Mouse (Mus musculus) heart, embryonic 11.5 days (tissue): ENCODE measurements at regions not wholly inside any gene's neighbourhood (a gene's known extent, or its start where the extent isn't known, plus 50 kb on each side); places are given as distances from the start of the nearest gene placed in this dataset.

ENCODE experiments used
- ATAC-seq: fragments of 200-750 bp; cut with Nextera tagmentation; replicated peaks from 2 replicates; pipeline ENCODE4 v1.8.0; 2017; ENCODE audit warnings: moderate library complexity; ENCODE audit not compliant: insufficient number of reproducible peaks, low FRiP score, low TSS enrichment
- H3K27ac ChIP-seq: fragments of 300-500 bp; sonication (generic); 2 replicates; pipeline ENCODE4 v1.5.1; 2014; ENCODE audit warnings: mild to moderate bottlenecking, low read depth, low read length
- H3K27me3 ChIP-seq: fragments of 300-500 bp; sonication (generic); 2 replicates; pipeline ENCODE4 v1.6.1; 2014; ENCODE audit warnings: mild to moderate bottlenecking, low read length, mixed read lengths; ENCODE audit not compliant: control insufficient read depth, insufficient read depth
- H3K36me3 ChIP-seq: fragments of 300-500 bp; sonication (generic); 2 replicates; pipeline ENCODE4 v1.6.1; 2014; ENCODE audit warnings: mild to moderate bottlenecking, low read length, moderate library complexity, mixed read lengths; ENCODE audit not compliant: control insufficient read depth, insufficient read depth
- H3K4me1 ChIP-seq: fragments of 300-500 bp; sonication (generic); 2 replicates; pipeline ENCODE4 v1.6.1; 2014; ENCODE audit warnings: low read length; ENCODE audit not compliant: control insufficient read depth, insufficient read depth
- H3K4me2 ChIP-seq: fragments of 300-500 bp; sonication (generic); 2 replicates; pipeline ENCODE4 v1.6.1; 2014; ENCODE audit warnings: mild to moderate bottlenecking, moderate library complexity
- H3K4me3 ChIP-seq: fragments of 300-500 bp; sonication (generic); 2 replicates; pipeline ENCODE4 v1.5.1; 2014; ENCODE audit warnings: low read depth, low read length
- H3K9ac ChIP-seq: fragments of 300-500 bp; sonication (generic); 2 replicates; pipeline ENCODE4 v1.6.1; 2014; ENCODE audit warnings: mild to moderate bottlenecking, low read depth, low read length, moderate library complexity
- H3K9me3 ChIP-seq: fragments of 300-500 bp; sonication (generic); replicated peaks from 2 replicates; pipeline ENCODE4 v1.6.1; 2016; ENCODE audit warnings: low read length; ENCODE audit not compliant: control insufficient read depth
- WGBS: fragments of 180-500 bp; shearing (Covaris S2); extraction: QIAGEN DNeasy Blood & Tissue Kit; methylation state at CpG from one replicate; pipeline ENCODE4 v1.1.7; 2014; ENCODE audit not compliant: insufficient replicate concordance; 5-methylcytosine and 5-hydroxymethylcytosine counted together

DNA sequence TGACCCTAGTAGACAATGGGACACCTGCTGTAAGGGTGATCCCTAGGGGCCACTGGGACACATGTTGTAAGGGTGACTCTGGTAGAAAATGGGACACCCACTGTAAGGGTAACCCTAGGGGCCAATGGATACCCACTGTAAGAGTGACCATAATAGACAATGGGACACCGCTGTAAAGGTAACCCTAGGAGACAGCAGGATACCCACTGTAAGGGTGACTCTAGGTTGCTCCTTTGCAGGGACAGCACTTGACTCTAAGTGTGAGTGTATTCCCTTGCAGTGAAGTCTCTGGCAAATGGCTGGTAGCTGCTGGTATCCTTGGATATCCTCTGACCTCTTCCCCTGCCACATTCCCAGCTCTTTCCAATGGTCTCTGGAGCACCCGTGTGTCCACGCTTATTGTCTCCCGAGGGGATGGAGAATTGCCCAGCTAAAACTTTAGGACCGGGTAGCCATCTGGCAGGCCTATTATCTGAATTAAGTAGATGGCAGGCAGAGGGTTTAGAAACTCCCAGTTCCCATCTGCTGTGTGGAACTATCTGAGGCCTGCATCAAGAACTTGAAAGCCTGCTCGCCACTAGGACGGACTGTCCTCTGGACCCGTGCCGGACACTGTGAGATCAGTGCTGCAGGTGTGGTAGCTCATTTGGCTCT is 70.8 kb upstream of the Plxnc1 start:
- no peak for ATAC-seq
- Histone ChIP-seq H3K4me1 (0 out of 2 replicates have a peak, but pooled peaks cover 3% of the 10 kb centered on the region), H3K27me3 (no peaks in the 10 kb centered on the region), H3K4me2 (no peak overlapping the region), H3K27ac (no peak overlapping the region), H3K4me3 (no peak overlapping the region), H3K9me3 (no peaks in the 10 kb centered on the region), H3K9ac (no peak overlapping the region), H3K36me3 (no peaks in the 10 kb centered on the region)
- 89% methylated on average over 9 of the region's 9 CpGs for WGBS

DNA sequence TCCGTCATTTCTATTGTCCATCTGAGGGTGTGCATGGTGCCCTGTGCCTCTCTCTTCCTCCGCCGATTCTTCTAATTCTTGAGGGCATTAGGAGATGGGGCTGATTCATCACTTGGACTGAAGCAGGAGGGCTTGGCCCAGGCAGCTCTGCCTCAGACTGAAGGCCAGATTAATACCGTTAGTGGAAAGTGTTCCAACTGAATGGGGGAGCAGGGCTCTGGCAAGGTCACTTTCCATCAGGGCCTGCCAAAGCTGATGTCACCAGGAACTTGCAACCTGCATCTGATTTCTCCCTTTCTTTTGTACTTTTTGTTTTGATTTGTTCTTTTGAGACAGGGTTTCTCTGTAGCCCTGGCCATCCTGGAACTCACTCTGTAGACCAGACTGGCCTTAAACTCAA is 69.3 kb upstream of the Plxnc1 start:
- ATAC-seq = no peak
- Histone ChIP-seq H3K9me3 (no peaks in the 10 kb centered on the region), H3K4me1 (0 out of 2 replicates have a peak, but pooled peaks cover 3% of the 10 kb centered on the region), H3K36me3 (no peaks in the 10 kb centered on the region), H3K9ac (no peak overlapping the region), H3K4me2 (no peak overlapping the region), H3K27ac (no peak overlapping the region), H3K4me3 (no peak overlapping the region), H3K27me3 (no peaks in the 10 kb centered on the region)
- whole genome bisulfite sequencing = 68% methylated on average over 4 of the region's 4 CpGs

DNA sequence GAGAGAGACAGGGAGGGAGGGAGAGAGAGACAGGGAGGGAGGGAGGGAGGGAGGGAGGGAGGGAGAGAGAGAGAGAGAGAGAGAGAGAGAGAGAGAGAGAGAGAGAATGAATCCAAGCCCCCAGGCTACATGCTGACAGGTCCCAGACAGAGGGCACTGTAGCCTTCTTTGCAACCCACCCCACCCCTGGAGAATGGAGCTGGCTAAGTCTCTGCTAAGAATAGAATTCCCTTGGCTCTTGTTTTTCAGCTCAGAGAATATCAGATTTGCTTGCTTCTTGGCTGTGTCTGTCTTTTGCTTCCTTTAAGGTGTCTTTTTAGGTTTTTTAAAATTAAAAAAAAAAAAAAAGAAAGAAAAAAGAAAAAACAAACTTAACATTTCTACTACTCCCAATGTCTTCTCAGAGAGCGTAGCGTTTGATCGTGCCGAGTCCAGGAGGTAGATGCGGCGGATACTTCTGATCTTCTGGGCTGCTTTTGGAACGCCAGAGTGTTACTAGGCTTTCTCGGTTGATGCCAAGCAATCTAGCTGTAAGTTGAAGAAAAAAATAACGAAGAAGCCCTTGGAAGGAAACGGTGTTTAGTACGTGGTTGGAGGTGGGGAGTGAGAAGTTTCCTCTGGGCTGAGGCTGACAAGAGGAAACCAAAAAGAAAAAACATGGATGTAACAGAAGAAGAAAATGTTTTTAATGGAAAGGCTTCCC is 68.7 kb upstream of the Plxnc1 start:
- WGBS = 81% methylated on average over 11 of the region's 11 CpGs
- H3K9ac ChIP-seq = no peak overlapping the region
- no peak overlapping the region for H3K4me3 ChIP-seq
- no peak for ATAC-seq
- no peaks in the 10 kb centered on the region for H3K9me3 ChIP-seq
- no peaks in the 10 kb centered on the region for H3K27me3 ChIP-seq
- no peak overlapping the region for H3K4me2 ChIP-seq
- no peaks in the 10 kb centered on the region for H3K36me3 ChIP-seq
- no peak overlapping the region for H3K27ac ChIP-seq
- 0 out of 2 replicates have a peak, but pooled peaks cover 3% of the 10 kb centered on the region for H3K4me1 ChIP-seq

DNA sequence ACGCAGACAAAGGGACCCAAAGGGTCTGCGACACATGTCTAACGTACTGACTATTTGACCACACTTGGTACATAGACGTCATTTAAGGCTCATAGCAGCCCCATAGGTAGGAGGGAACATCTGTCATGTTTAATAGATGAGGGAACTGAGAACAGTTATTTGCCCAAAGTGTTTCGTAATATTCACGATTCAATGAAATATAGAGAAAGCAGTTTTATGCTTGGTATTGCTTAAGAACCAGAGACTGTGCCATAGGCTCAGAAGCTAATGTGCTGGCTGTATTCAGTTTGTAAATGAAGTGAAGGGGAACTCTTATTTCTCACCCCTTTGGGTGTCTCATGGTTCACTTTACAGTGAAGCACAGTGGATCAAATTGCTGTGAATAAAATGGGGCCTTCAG is 65.7 kb upstream of the Plxnc1 start:
- no peaks in the 10 kb centered on the region for H3K27me3 ChIP-seq
- ATAC-seq = no peak
- 94% methylated on average over 6 of the region's 6 CpGs for WGBS

DNA sequence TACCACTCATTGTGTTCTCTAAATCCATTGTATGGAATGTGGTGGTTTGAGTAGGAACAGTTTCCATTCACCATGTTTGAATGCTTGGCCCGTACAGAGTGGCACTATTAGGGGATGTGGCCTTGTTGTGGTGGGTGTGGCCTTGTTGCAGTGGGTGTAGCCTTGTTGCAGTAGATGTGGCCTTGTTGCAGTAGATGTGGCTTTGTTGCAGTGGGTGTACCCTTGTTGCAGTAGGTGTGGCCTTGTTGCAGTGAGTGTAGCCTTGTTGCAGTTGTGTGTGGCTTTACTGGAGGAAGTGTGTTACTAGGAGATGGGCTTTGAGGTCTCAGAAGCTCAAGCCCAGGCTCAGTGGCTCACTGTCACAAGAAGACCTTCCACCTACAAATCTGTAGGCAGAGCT is 64.4 kb upstream of the Plxnc1 start:
- no peak overlapping the region for H3K4me3 ChIP-seq
- H3K27ac ChIP-seq = no peak overlapping the region
- H3K4me1 ChIP-seq = 0 out of 2 replicates have a peak, but pooled peaks cover 3% of the 10 kb centered on the region
- H3K27me3 ChIP-seq = no peaks in the 10 kb centered on the region
- H3K9ac ChIP-seq = no peak overlapping the region
- WGBS = 76% methylated on average over 1 of the region's 1 CpGs
- H3K36me3 ChIP-seq = no peaks in the 10 kb centered on the region
- H3K9me3 ChIP-seq = no peaks in the 10 kb centered on the region
- no peak for ATAC-seq
- H3K4me2 ChIP-seq = no peak overlapping the region

More for the DNA sequence above, 65.7 kb upstream of the Plxnc1 start:
- H3K9me3 ChIP-seq = no peaks in the 10 kb centered on the region
- H3K9ac ChIP-seq = no peak overlapping the region
- H3K36me3 ChIP-seq = no peaks in the 10 kb centered on the region
- H3K27ac ChIP-seq = no peak overlapping the region
- no peak overlapping the region for H3K4me2 ChIP-seq
- 0 out of 2 replicates have a peak, but pooled peaks cover 3% of the 10 kb centered on the region for H3K4me1 ChIP-seq
- H3K4me3 ChIP-seq = no peak overlapping the region

DNA sequence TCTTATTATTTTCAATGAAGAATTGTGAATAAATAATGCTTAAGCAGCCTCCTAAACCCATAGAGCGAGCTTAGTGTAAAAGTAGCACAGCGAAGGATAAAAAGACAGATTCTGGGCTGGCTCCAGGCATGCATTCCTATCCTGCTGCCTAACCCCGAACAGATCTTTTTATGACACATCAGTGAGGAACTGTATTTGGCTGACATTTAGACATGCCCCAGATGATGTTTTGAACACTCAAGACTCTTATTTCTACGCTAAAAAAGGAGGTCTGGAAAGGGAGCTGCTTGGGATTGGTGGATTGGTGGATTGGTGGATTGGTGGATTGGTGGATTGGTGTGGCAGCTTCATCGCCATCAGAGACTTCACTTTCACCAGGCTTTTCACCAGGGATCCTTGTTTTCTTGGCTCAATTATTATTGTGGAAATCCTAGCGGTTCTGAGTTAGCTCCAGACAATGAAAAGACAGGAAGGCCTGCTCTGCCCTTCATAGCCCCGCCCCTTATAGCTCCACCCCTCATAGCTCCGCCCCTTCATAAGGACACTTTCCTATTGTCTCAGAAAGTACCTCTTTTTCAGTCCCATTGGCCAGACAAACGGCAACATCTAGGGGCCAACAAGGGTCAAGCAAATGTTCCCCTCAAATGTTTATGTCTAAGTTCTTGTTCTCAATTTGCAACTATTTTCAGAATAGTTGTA is 59.6 kb upstream of the Plxnc1 start:
- no peak overlapping the region for H3K9ac ChIP-seq
- no peak overlapping the region for H3K4me3 ChIP-seq
- no peaks in the 10 kb centered on the region for H3K4me1 ChIP-seq
- WGBS = 70% methylated on average over 9 of the region's 9 CpGs
- no peaks in the 10 kb centered on the region for H3K27me3 ChIP-seq
- H3K27ac ChIP-seq = no peak overlapping the region
- no peak for ATAC-seq
- no peaks in the 10 kb centered on the region for H3K36me3 ChIP-seq
- H3K4me2 ChIP-seq = no peak overlapping the region
- H3K9me3 ChIP-seq = no peaks in the 10 kb centered on the region

DNA sequence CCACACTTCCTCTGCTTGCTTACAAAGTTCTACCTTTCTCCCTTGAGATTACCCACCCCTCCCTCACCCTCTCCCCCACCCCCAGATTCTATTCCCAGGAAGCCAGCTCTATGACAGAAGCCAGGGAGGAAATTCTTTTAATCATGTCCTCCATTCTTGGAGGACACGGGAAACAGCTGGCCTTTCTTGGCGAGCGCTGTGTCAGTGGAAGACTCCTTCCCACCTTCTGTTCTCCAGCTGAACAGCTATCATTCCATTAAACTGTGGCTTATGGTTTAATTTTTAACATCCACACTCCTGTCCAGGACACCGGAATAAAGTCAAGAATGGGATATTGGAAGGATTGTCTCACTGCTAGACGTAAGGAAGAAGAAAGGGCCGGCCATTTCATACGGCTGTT is 59.0 kb upstream of the Plxnc1 start:
- H3K4me3 ChIP-seq = no peak overlapping the region
- WGBS = 78% methylated on average over 7 of the region's 7 CpGs
- no peaks in the 10 kb centered on the region for H3K36me3 ChIP-seq
- no peaks in the 10 kb centered on the region for H3K27me3 ChIP-seq
- H3K4me2 ChIP-seq = no peak overlapping the region
- no peak for ATAC-seq
- no peaks in the 10 kb centered on the region for H3K9me3 ChIP-seq
- H3K27ac ChIP-seq = no peak overlapping the region
- H3K9ac ChIP-seq = no peak overlapping the region
- H3K4me1 ChIP-seq = no peaks in the 10 kb centered on the region

DNA sequence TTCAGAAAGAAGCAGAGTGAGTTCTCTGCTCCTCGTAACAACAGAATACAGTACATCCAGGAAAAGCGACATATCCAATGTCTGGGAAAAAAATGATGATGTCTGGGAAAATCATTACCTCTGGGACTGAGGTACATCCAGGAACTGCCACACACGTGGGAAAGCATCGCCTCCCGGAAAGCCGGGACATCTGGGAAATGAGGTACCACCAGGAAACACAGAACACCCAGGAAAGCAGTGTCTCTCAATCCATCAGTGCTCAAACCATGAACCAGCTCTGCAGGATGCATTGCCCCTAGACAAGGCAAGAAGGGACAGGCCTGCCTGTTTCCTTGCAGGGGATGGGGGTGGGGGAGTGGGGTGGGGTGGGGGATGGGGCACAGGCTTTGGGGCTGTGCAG is 57.0 kb upstream of the Plxnc1 start:
- Histone ChIP-seq H3K27ac (no peak overlapping the region), H3K4me1 (no peaks in the 10 kb centered on the region), H3K36me3 (no peaks in the 10 kb centered on the region), H3K4me3 (no peak overlapping the region), H3K4me2 (no peak overlapping the region), H3K9ac (no peak overlapping the region), H3K27me3 (no peaks in the 10 kb centered on the region), H3K9me3 (no peaks in the 10 kb centered on the region)
- no peak for ATAC-seq
- WGBS = 79% methylated on average over 6 of the region's 6 CpGs
